Mouse (Mus musculus) thymus, postnatal 10 days (tissue): ENCODE results near the gene Ifna15.
"Not testable (repeated sequence)": the region's sequence is repeated elsewhere in the genome, so short reads cannot be mapped to it uniquely, and the experiment has no call there.

Source experiments
- DNase-seq, 2 experiments: peaks; one replicate each; pipeline ENCODE4 v3.0.0; 2021; ENCODE audit warnings: low spot score in 2 of 2

The Ifna15 gene

DNA sequence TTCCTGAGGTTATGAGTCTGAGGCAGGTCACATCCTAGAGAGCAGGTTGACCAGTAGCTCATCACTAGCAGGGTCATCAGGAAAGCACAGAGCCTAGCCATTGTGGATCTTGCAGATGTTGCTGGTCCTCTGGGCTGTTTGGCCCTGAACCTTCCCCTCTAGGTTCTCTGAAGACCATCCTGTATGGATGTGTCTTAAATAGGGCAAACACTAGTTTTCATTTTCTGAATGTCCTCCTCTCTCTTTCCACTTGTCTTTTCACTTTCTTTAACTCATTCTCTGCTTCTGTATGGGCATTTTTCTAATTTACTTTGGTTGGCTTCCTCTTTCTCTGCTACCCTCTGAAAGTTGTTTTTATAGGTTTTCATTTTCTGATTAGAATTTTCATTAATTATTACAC lies at the start of gene Ifna15:
Gene Ifna15, minus strand, starts transcription at position 101 of the 400 bp plus-strand sequence.
- DNase-seq = not testable (repeated sequence)

DNA sequence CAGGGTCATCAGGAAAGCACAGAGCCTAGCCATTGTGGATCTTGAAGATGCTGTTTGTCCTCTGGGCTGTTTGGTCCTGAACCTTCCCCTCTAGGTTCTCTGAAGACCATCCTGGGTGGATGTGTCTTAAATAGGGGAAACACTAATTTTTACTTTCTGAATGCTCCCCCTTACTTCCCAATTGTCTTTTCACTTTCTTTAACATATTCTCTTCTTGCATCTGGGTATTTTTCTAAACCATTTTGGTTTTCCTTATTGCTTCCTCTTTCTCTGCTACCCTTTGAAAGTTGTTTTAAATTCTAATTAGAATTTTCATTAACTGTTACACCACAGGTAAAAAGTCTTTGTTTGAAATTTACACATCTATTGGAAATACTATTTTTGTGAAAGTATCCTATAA lies 45.2 kb upstream of the Ifna15 start, which contains the start of gene Ifna12:
Gene Ifna12, minus strand, starts transcription at position 101 of the 400 bp plus-strand sequence.
- no peak for DNase-seq

- DNase-seq = no peak
These were observed 34.2 kb upstream of the Ifna15 start, which contains the start of gene Ifna9 for GRCm38 (mm10) chr4:88592285-88592684. Gene Ifna9, minus strand, starts transcription at chr4:88592385.

DNA sequence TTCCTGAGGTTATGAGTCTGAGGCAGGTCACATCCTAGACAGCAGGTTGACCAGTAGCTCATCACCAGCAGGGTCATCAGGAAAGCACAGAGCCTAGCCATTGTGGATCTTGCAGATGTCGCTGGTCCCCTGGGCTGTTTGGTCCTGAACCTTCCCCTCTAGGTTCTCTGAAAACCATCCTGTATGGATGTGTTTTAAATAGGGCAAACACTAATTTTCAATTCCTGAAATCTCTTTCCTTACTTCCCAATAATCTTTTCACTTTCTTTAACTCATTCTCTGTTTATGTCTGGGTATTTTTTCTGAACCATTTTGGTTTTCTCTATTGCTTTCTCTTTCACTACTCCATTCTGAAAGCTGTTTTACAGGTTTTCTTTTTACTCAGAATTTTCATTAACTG lies 13.7 kb upstream of the Ifna15 start, which contains the start of gene Ifna14:
Gene Ifna14, minus strand, starts transcription at position 101 of the 400 bp plus-strand sequence.
- no peak for DNase-seq

- DNase-seq = no peak
These were observed 3.7 kb upstream of the Ifna15 start for GRCm38 (mm10) chr4:88561791-88562190.

- DNase-seq = peak; percentile 46 to 75
These were observed 7.7 kb downstream of the Ifna15 start for GRCm38 (mm10) chr4:88550161-88550945.

DNA sequence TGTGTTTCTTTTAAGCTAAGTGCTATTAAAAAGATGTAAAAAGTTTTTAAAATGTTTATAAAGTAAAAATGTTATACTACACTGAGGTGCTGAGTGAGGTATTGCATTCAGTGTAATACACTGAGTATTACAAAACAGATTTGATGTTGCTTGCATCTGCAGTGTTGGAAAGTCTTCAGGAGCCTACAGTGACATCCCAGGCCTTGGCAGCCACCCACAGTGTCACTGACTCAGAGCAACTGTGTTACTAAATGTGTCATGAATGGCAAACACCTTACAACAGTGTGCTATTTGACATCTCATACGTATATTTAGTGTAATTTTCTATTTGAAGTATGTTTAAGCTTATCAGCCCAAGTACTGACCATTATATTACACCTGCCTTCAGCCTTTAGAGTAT lies 10.1 kb downstream of the Ifna15 start:
- DNase-seq = no peak

GRCm38 (mm10) chr4:88543649-88544234 lies 14.3 kb downstream of the Ifna15 start:
- peak in 1 of 2 experiments; percentile 38 for DNase-seq

GRCm38 (mm10) chr4:88537328-88537727 lies 20.7 kb downstream of the Ifna15 start:
- DNase-seq = no peak

DNA sequence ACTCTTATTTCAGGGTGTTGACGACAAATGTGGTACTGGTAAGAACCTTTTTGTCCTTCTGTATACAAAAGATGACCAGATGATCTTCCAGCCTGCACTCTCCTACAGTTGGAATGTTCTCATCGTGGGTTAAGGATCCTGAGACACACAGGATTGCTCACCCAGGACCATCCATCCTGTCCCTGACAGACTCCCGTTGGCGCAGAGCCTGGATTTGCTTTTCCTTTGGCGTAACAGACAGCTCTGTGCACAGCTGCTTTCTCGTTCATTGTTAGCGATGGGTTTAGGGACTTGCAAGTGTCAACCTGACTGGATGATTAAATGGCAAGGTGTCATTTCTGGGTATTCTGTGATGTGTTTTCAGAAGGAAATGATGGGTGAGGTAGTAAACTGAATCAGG lies 21.4 kb downstream of the Ifna15 start:
- no peak for DNase-seq

DNA sequence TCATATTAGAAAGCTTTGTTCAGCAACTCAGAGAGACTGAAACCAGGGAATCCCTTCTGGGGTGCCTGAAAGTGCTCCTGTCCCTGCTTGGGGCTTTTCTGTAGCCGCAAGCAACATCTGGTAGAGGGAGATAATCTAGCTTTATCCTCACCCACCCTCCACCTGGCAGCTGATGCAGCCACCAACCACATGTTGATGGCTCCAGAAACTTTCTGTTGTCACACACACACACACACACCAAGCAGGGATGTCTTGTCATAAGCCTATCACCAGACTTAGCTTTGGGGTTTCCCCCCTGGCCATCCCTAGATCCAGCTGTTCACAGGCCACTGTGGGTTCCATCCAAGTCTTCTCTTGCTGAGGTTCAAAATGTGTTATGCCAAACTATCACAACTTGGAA lies 22.3 kb downstream of the Ifna15 start:
- DNase-seq = no peak

DNA sequence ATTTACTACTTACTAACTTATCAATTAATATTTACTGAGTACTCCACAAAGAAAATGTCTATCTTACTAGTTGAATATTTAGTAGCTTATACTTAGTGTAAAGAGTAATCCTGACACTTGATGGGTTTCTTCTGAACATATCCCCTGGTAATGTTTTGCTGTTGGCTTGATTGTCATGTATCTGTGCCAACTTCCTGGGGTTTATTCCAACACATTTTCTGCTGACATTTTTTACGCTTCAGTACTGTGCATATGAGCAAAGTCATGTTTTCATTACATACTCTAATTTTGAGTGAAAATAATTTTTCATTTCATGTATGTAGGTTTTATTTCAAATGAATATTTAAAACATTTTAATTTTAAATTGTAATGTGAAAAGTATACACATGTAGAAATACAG lies 23.1 kb downstream of the Ifna15 start:
- no peak for DNase-seq

- no peak for DNase-seq
These were observed 24.5 kb downstream of the Ifna15 start for GRCm38 (mm10) chr4:88533499-88533898.

GRCm38 (mm10) chr4:88530892-88531291 lies 27.2 kb downstream of the Ifna15 start:
- DNase-seq = no peak

- no peak for DNase-seq
These were observed 27.8 kb downstream of the Ifna15 start for GRCm38 (mm10) chr4:88530271-88530670.

- no peak for DNase-seq
These were observed 31.5 kb downstream of the Ifna15 start for GRCm38 (mm10) chr4:88526379-88527049.

GRCm38 (mm10) chr4:88525393-88525792 lies 32.7 kb downstream of the Ifna15 start:
- DNase-seq = no peak

DNA sequence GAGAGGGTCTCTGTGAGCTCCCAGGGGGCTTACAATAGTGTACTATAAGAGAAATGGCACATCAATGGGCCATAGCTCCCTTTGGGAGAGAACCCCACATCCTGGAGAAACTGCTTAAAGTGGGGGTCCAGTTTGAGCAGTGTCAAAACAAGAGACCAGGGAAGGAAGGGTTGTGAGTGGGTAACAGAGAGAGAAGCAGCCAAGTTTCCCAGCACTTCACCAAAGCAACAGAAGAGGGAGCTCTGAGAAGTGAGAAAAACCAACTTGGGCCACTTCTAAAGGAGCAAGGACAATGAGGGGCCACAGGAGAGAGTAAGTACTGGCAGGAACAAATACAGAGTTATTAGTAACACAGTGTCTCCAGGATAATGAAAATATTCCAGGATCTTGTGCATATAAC lies 34.8 kb downstream of the Ifna15 start:
- no peak for DNase-seq

DNA sequence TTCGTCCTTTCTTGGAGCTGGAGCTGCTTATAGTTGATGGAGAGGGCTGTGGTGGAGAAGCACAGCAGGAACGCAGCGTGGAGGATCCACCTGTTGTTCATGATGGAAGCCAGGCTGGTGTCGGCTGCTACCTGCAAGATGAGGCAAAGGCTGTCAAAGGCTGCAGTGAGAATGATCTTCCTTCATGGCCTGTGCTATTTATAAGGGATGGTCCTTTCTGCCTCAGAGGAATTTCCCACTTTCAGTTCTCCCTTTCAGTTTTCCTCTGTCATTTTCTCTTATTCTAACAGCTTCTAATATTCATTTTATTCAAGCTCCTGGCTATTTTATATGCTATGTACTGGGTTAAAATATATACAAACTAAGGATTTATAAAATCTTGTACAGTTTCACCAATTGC lies 35.4 kb downstream of the Ifna15 start, which contains the start of gene Ifnb1:
Gene Ifnb1, minus strand, starts transcription at position 101 of the 400 bp plus-strand sequence.
- no peak for DNase-seq

- DNase-seq = no peak
These were observed 40.1 kb downstream of the Ifna15 start for GRCm38 (mm10) chr4:88517957-88518356.

GRCm38 (mm10) chr4:88515711-88516211 lies 42.3 kb downstream of the Ifna15 start:
- DNase-seq = no peak

- no peak for DNase-seq
These were observed 42.8 kb downstream of the Ifna15 start for GRCm38 (mm10) chr4:88515250-88515649.
